Mouse (Mus musculus) kidney, embryonic 16.5 days (tissue): ENCODE data around the gene 9230104L09Rik. TPM values are rescaled to one million over a fixed set of nuclear protein-coding genes. Genes with fewer than 3 reads are reported as not detected.
A peak's percentile ranks its signal among the peaks of the same experiment; 100 is the strongest.

Experiments used
- ATAC-seq: fragments of 200-750 bp; cut with Nextera tagmentation; 2 replicates; pipeline ENCODE4 v1.8.0; 2017; ENCODE audit warnings: moderate TSS enrichment; ENCODE audit not compliant: low FRiP score, low TSS enrichment
- H3K27ac ChIP-seq: fragments of 300-500 bp; sonication (generic); 2 replicates; pipeline ENCODE4 v1.5.1; 2014; ENCODE audit warnings: low read length
- H3K27me3 ChIP-seq: fragments of 300-500 bp; sonication (generic); 2 replicates; pipeline ENCODE4 v1.6.1; 2014; ENCODE audit warnings: low read length, control low read depth, mixed read lengths; ENCODE audit not compliant: insufficient read depth
- H3K36me3 ChIP-seq: fragments of 300-500 bp; sonication (generic); 2 replicates; pipeline ENCODE4 v1.6.1; 2014; ENCODE audit warnings: low read length, control low read depth, mixed read lengths; ENCODE audit not compliant: insufficient read depth
- H3K4me1 ChIP-seq: fragments of 300-500 bp; sonication (generic); 2 replicates; pipeline ENCODE4 v1.6.1; 2014; ENCODE audit warnings: low read length, control low read depth, mixed read lengths; ENCODE audit not compliant: insufficient read depth
- H3K4me2 ChIP-seq: fragments of 300-500 bp; sonication (generic); replicated peaks from 2 replicates; pipeline ENCODE4 v1.6.1; 2014; ENCODE audit warnings: low read depth, low read length
- H3K4me3 ChIP-seq: fragments of 300-500 bp; sonication (generic); 2 replicates; pipeline ENCODE4 v1.5.1; 2014; ENCODE audit warnings: mild to moderate bottlenecking, low read length
- H3K9ac ChIP-seq: fragments of 300-500 bp; sonication (generic); replicated peaks from 2 replicates; pipeline ENCODE4 v1.6.1; 2014; ENCODE audit warnings: low read length
- H3K9me3 ChIP-seq: fragments of 300-500 bp; sonication (generic); 2 replicates; pipeline ENCODE4 v1.6.1; 2016; ENCODE audit warnings: low read length, control low read depth
- WGBS: fragments of 180-500 bp; shearing (Covaris S2); extraction: QIAGEN DNeasy Blood & Tissue Kit; methylation state at CpG from one replicate; pipeline ENCODE4 v1.1.7; 2014; 5-methylcytosine and 5-hydroxymethylcytosine counted together
- polyA plus RNA-seq: library from polyadenylated mRNA; unstranded; fragments of >200 nt; fragmentation: Nextera tagmentation; extraction: Ambion mirVana; gene quantifications from 2 replicates; pipeline ENCODE4 v1.2.1, GENCODE M21; 2015

9230104L09Rik gene
- polyA plus RNA-seq, 1 experiment from 2014 or later: not detected

DNA sequence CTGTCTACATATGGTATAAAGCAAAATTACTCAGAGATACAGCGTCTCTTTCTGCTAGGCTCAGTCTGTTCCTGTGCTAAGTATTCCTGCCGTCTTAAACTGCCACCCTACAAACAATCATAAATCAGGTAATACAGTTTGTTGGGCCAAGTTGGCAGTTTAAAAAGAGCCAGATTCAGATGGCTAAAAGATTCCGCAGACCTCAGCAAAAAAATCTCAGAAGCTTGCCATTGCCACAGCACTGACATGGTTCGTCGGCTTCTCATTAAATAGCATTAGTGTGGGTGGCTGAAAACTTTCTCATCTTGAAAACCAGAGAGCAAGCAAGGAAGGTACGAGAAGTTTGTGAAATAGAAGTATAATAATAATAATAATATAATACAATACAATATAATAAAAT lies 58.1 kb downstream of the 9230104L09Rik start:
- H3K4me2 ChIP-seq: no peak overlapping the region
- WGBS: 30% methylated on average over 6 of the region's 6 CpGs
- H3K4me1 ChIP-seq: 0 out of 2 replicates have a peak, but pooled peaks cover under 1% of the 10 kb centered on the region
- no peaks in the 10 kb centered on the region for H3K27me3 ChIP-seq
- H3K9ac ChIP-seq: no peak overlapping the region
- H3K9me3 ChIP-seq: no peaks in the 10 kb centered on the region
- no peaks in the 10 kb centered on the region for H3K36me3 ChIP-seq
- H3K4me3 ChIP-seq: no peak overlapping the region
- ATAC-seq: peak; percentile 51; the same call in 1 of the 2 replicates
- H3K27ac ChIP-seq: no peak overlapping the region

- no peaks in the 10 kb centered on the region for H3K9me3 ChIP-seq
- H3K27ac ChIP-seq: no peak overlapping the region; the same call in 1 of the 2 replicates
- H3K36me3 ChIP-seq: no peaks in the 10 kb centered on the region
- no peak overlapping the region for H3K4me2 ChIP-seq
- 36% methylated on average over 3 of the region's 3 CpGs for WGBS
- H3K4me3 ChIP-seq: no peak overlapping the region
- H3K27me3 ChIP-seq: no peaks in the 10 kb centered on the region
- no peak overlapping the region for H3K9ac ChIP-seq
- peak; percentile 85 for ATAC-seq
- 0 out of 2 replicates have a peak, but pooled peaks cover 4% of the 10 kb centered on the region for H3K4me1 ChIP-seq
Observed at GRCm38 (mm10) chr2:148801491-148801921, 63.3 kb downstream of the 9230104L09Rik start.

- H3K4me3 ChIP-seq: no peak within 1 kb of the TSS
- H3K27me3 ChIP-seq: no peaks in the 10 kb centered on the region
- ATAC-seq: no peak
- 81% methylated on average over 1 of the region's 1 CpGs for WGBS
- no peaks in the 10 kb centered on the region for H3K9me3 ChIP-seq
- H3K36me3 ChIP-seq: no peaks in the 10 kb centered on the region
- H3K4me1 ChIP-seq: 0 out of 2 replicates have a peak, but pooled peaks cover 4% of the 10 kb centered on the region
- H3K9ac ChIP-seq: no peak within 1 kb of the TSS
- H3K27ac ChIP-seq: no peak within 1 kb of the TSS
- no peak within 1 kb of the TSS for H3K4me2 ChIP-seq
Observed at GRCm38 (mm10) chr2:148798485-148798884, 66.4 kb downstream of the 9230104L09Rik start, which contains the start of gene Cst8. Cst8 (plus strand) TSS chr2:148798785.

Other genes starting within 250 kb of the 9230104L09Rik start
- 90.4 and 98.0 TPM in 2 replicates for gene Nxt1, start 192.4 kb downstream of the 9230104L09Rik start, polyA plus RNA-seq
- 25.2 and 25.7 TPM in 2 replicates for gene Gzf1, start 184.0 kb downstream of the 9230104L09Rik start, polyA plus RNA-seq
- gene Napb, start 132.6 kb downstream of the 9230104L09Rik start, polyA plus RNA-seq: 2.5 and 3.3 TPM in 2 replicates
- not detected in 2 replicates for gene Cstl1, start 114.7 kb downstream of the 9230104L09Rik start, polyA plus RNA-seq
- gene Cst11, start 93.5 kb downstream of the 9230104L09Rik start, polyA plus RNA-seq: not detected in 2 replicates
- gene 8030411F24Rik, start 83.0 kb downstream of the 9230104L09Rik start, polyA plus RNA-seq: not detected in 2 replicates
- gene Cst12, start 75.7 kb downstream of the 9230104L09Rik start, polyA plus RNA-seq: 0.32 TPM in 1 of 2 replicates, not detected in the other
- gene Cst8, start 66.3 kb downstream of the 9230104L09Rik start, polyA plus RNA-seq: 0.40 and 1.2 TPM in 2 replicates
- gene Cst13, start 45.0 kb downstream of the 9230104L09Rik start, polyA plus RNA-seq: not detected in 2 replicates
- 0.97 TPM in 1 of 2 replicates, not detected in the other for gene Cst9, start 29.9 kb downstream of the 9230104L09Rik start, polyA plus RNA-seq
- gene Cst3, start 10.7 kb upstream of the 9230104L09Rik start, polyA plus RNA-seq: 421 and 479 TPM in 2 replicates
- not detected in 2 replicates for gene Gm1330, start 138.2 kb upstream of the 9230104L09Rik start, polyA plus RNA-seq
- not detected in 2 replicates for gene Gm10750, start 152.2 kb upstream of the 9230104L09Rik start, polyA plus RNA-seq